Comparison of ENCODE assay signal across 8 mouse cellular contexts in genomic region chr1:172126376-172127347, GRCm38 (mm10). TPM values are rescaled to one million over a fixed set of nuclear protein-coding genes. Genes with fewer than 3 reads are reported as not detected.
DNase-seq lines count a peak whose midpoint lies in the region; ATAC-seq and TF ChIP-seq lines count a peak whose summit lies in the region.

TSS of gene Pex19 (plus strand) at chr1:172126755.

- ATAC-seq in erythroid progenitor cell, adult 5-6 weeks (replicated peaks; ENCODE audit: low FRiP score, poor library complexity, severe bottlenecking), result peak; percentile 98
- peak; percentile 98 for ATAC-seq in heart, embryonic 12.5 days (ENCODE audit: insufficient number of reproducible peaks, low FRiP score)
- ATAC-seq in kidney, postnatal 0 days (replicated peaks; ENCODE audit: low FRiP score, low read depth), result peak; percentile 97

- TF ChIP-seq CTCF in kidney, postnatal 0 days (IDR thresholded peaks at IDR 0.05; ENCODE audit: low read depth), result no peak
- no peak for TF ChIP-seq CTCF in liver, adult 2 months (IDR thresholded peaks at IDR 0.05; ENCODE audit: low read depth, low read length)

- H3K4me2 ChIP-seq in heart, embryonic 12.5 days, result peak within 1 kb of the TSS; percentile 79
- H3K4me2 ChIP-seq in kidney, postnatal 0 days (ENCODE audit: low read length), result peak within 1 kb of the TSS; percentile 85
- H3K4me2 ChIP-seq in myocyte (ENCODE audit: low read depth), result peak within 1 kb of the TSS; percentile 93

- H3K9me3 ChIP-seq in heart, embryonic 12.5 days (replicated peaks), result no peaks in the 10 kb centered on the region
- H3K9me3 ChIP-seq in kidney, postnatal 0 days (replicated peaks; ENCODE audit: low read length), result no peaks in the 10 kb centered on the region

- H3K27me3 ChIP-seq in heart, embryonic 12.5 days (replicated peaks), result no peaks in the 10 kb centered on the region
- H3K27me3 ChIP-seq in kidney, postnatal 0 days (ENCODE audit: insufficient read depth, low read length), result no peaks in the 10 kb centered on the region
- no peaks in the 10 kb centered on the region for H3K27me3 ChIP-seq in liver, adult 2 months (ENCODE audit: control insufficient read depth, insufficient read depth, low read length)
- H3K27me3 ChIP-seq in myocyte (ENCODE audit: control insufficient read depth, insufficient read depth, insufficient read length), result no peaks in the 10 kb centered on the region

- TF ChIP-seq POLR2A in liver, adult 2 months (IDR thresholded peaks at IDR 0.05; ENCODE audit: extremely low read depth, insufficient read depth, low read length), result peak; percentile 75
- peak; percentile 74 for TF ChIP-seq POLR2A in myocyte (IDR thresholded peaks at IDR 0.05; ENCODE audit: insufficient read length, low read depth)

- peak within 1 kb of the TSS; percentile 96 for H3K9ac ChIP-seq in heart, embryonic 12.5 days
- peak within 1 kb of the TSS; percentile 82 for H3K9ac ChIP-seq in kidney, postnatal 0 days (ENCODE audit: low read depth, low read length)
- peak within 1 kb of the TSS; percentile 77 for H3K9ac ChIP-seq in liver, adult 2 months (ENCODE audit: low read depth, low read length)

- DNase-seq in CD8-positive naive resting alpha-beta T cell, adult 2 months (ENCODE audit: low read depth in 2 of 2, low spot score in 2 of 2), result peak; percentile 63 to 64
- peak; percentile 93 for DNase-seq in kidney, postnatal 0 days (ENCODE audit: low spot score)
- DNase-seq in liver, adult 2 months (ENCODE audit: extremely low read depth, low read depth, low spot score), result peak; percentile 78
- DNase-seq in spleen, postnatal 4 days (ENCODE audit: low spot score in 2 of 2), result peak; percentile 77 to 88

- peaks cover 5% of the 10 kb centered on the region; the same call in 1 of the 2 replicates for H3K4me1 ChIP-seq in brown adipose tissue, adult 24 weeks (ENCODE audit: control insufficient read depth, insufficient read depth, insufficient read length, low read length)
- peaks cover 12% of the 10 kb centered on the region for H3K4me1 ChIP-seq in heart, embryonic 12.5 days (replicated peaks)
- H3K4me1 ChIP-seq in kidney, postnatal 0 days (replicated peaks; ENCODE audit: insufficient read depth, low read length), result peaks cover 10% of the 10 kb centered on the region; the same call in 1 of the 2 replicates
- no peaks in the 10 kb centered on the region; the same call in 1 of the 2 replicates for H3K4me1 ChIP-seq in liver, adult 2 months (ENCODE audit: control insufficient read depth, insufficient read depth, low read length)

- H3K4me3 ChIP-seq in brown adipose tissue, adult 24 weeks (ENCODE audit: insufficient read depth, low read depth, low read length), result peak within 1 kb of the TSS; percentile 93
- H3K4me3 ChIP-seq in heart, embryonic 12.5 days, result peak within 1 kb of the TSS; percentile 87
- peak within 1 kb of the TSS; percentile 78 for H3K4me3 ChIP-seq in kidney, postnatal 0 days (replicated peaks; ENCODE audit: low read depth, low read length)
- H3K4me3 ChIP-seq in liver, adult 2 months (ENCODE audit: insufficient read depth, low read depth, low read length), result peak within 1 kb of the TSS; percentile 79
- peak within 1 kb of the TSS; percentile 89 for H3K4me3 ChIP-seq in myocyte

- H3ac ChIP-seq in myocyte (ENCODE audit: control insufficient read depth, insufficient read length), result peak within 1 kb of the TSS; percentile 81

- peaks cover 55% of the 10 kb centered on the region for H3K36me3 ChIP-seq in heart, embryonic 12.5 days
- H3K36me3 ChIP-seq in kidney, postnatal 0 days (ENCODE audit: insufficient read depth, low read length), result peaks cover 38% of the 10 kb centered on the region
- H3K36me3 ChIP-seq in liver, adult 2 months (ENCODE audit: control insufficient read depth, insufficient read depth, low read length), result peaks cover 37% of the 10 kb centered on the region
- peaks cover 34% of the 10 kb centered on the region for H3K36me3 ChIP-seq in myocyte (ENCODE audit: control insufficient read depth, insufficient read depth)

- no peaks in the 10 kb centered on the region; the same call in 1 of the 2 replicates for H3K79me2 ChIP-seq in liver, adult 2 months (ENCODE audit: control insufficient read depth, insufficient read depth, low read length)
- H3K79me2 ChIP-seq in myocyte (ENCODE audit: control insufficient read depth, insufficient read depth), result peaks cover 24% of the 10 kb centered on the region

- under 1% methylated on average over 42 of the region's 42 CpGs for WGBS in heart, embryonic 12.5 days
- WGBS in kidney, postnatal 0 days, result under 1% methylated on average over 42 of the region's 42 CpGs
- WGBS in liver, adult 2 months, result 1% methylated on average over 42 of the region's 42 CpGs

- H3K27ac ChIP-seq in brown adipose tissue, adult 24 weeks (replicated peaks; ENCODE audit: low read depth, low read length), result peak within 1 kb of the TSS; percentile 88
- no peak within 1 kb of the TSS; the same call in 1 of the 2 replicates for H3K27ac ChIP-seq in heart, embryonic 12.5 days (ENCODE audit: poor library complexity, severe bottlenecking)
- peak within 1 kb of the TSS; percentile 65; the same call in 1 of the 2 replicates for H3K27ac ChIP-seq in kidney, postnatal 0 days
- H3K27ac ChIP-seq in liver, adult 2 months (replicated peaks; ENCODE audit: insufficient read depth, low read depth, low read length), result peak within 1 kb of the TSS; percentile 98

TF ChIP-seq in myocyte, 11 proteins besides CTCF, POLR2A, EP300 and RAD21:
- TF ChIP-seq E2F4 (IDR thresholded peaks at IDR 0.05; ENCODE audit: insufficient read depth), result peak; percentile 90
- no peak for TF ChIP-seq MAX (IDR thresholded peaks at IDR 0.05; ENCODE audit: low read depth)
- TF ChIP-seq POLR2AphosphoS2 (IDR thresholded peaks at IDR 0.05; ENCODE audit: insufficient read length, low read depth), result peak; percentile 65

RNA-seq across cellular contexts. Expression of gene Pex19, which starts in this region (rescaled TPM):
- 185 and 215 TPM in 2 replicates for polyA plus RNA-seq in brown adipose tissue, adult 24 weeks (2012; ENCODE audit: insufficient read depth, insufficient read length, missing spikeins)
- total RNA-seq in erythroid progenitor cell, adult 5-6 weeks (2015; ENCODE audit: low replicate concordance), result 14.7 and 15.1 TPM in 2 replicates
- total RNA-seq in erythroid progenitor cell, adult 5-6 weeks (2017; ENCODE audit: low replicate concordance), result 15.4 and 21.5 TPM in 2 replicates
- 133 and 139 TPM in 2 replicates for polyA plus RNA-seq in heart, embryonic 12.5 days (2016; fragmentation: Nextera tagmentation; extraction: Ambion mirVana)
- polyA plus RNA-seq in kidney, postnatal 0 days (2015; fragmentation: Nextera tagmentation; extraction: Ambion mirVana), result 133 and 136 TPM in 2 replicates
- total RNA-seq in liver, adult 2 months (2014; rRNA removed), result 87.3 and 92.5 TPM in 2 replicates
- polyA plus RNA-seq in liver, adult 2 months (2012; rRNA removed), result 99.3 and 113 TPM in 2 replicates
- polyA plus RNA-seq in myocyte (2012; fragmentation: generic; extraction: Trizol), result 184 TPM
